Mouse (Mus musculus) spleen, adult 10 weeks (tissue): ENCODE data around the gene Tbcel. TPM values are rescaled to one million over a fixed set of nuclear protein-coding genes. Genes with fewer than 3 reads are reported as not detected.

Source experiments
- polyA plus RNA-seq: library from polyadenylated mRNA; stranded (reverse); fragments of 350-450 nt; fragmentation: Illumina TruSeq; extraction: RNeasy Lipid Tissue Mini Kit (QIAGEN cat#74804); gene quantifications from one replicate; pipeline ENCODE4 v1.2.3, GENCODE M21; 2015; ENCODE audit warnings: low replicate concordance; ENCODE audit not compliant: insufficient read depth

The Tbcel gene
- polyA plus RNA-seq = 35.1 TPM

GRCm38 (mm10) chr9:42507709-42508108 is at the start of gene Tbcel:
Tbcel (minus strand) TSS chr9:42507809.

GRCm38 (mm10) chr9:42399829-42400228 is 107.8 kb downstream of the Tbcel start, which contains the start of gene Tecta:
Tecta (minus strand) TSS chr9:42399929.

Other genes with a start within 250 kb of the Tbcel start
- gene Sc5d, start 243.6 kb downstream of the Tbcel start, polyA plus RNA-seq = 41.9 TPM
- gene Tecta, start 107.9 kb downstream of the Tbcel start, polyA plus RNA-seq = 0.07 TPM